Mouse (Mus musculus) intestine, embryonic 15.5 days (tissue): ENCODE data around the gene Tmem30a. TPM values are rescaled to one million over a fixed set of nuclear protein-coding genes. Genes with fewer than 3 reads are reported as not detected.

Experiments used
- ATAC-seq: fragments of 200-750 bp; cut with Nextera tagmentation; 2 replicates; pipeline ENCODE4 v1.8.0; 2017; ENCODE audit warnings: moderate TSS enrichment, moderate library complexity
- H3K27ac ChIP-seq: fragments of 300-500 bp; sonication (generic); 2 replicates; pipeline ENCODE4 v1.5.1; 2015; ENCODE audit warnings: mild to moderate bottlenecking, inconsistent platforms
- H3K27me3 ChIP-seq: fragments of 300-500 bp; sonication (generic); replicated peaks from 2 replicates; pipeline ENCODE4 v1.6.1; 2015; ENCODE audit warnings: inconsistent platforms
- H3K36me3 ChIP-seq: fragments of 300-500 bp; sonication (generic); 2 replicates; pipeline ENCODE4 v1.6.1; 2015; ENCODE audit warnings: inconsistent platforms
- H3K4me1 ChIP-seq: fragments of 300-500 bp; sonication (generic); replicated peaks from 2 replicates; pipeline ENCODE4 v1.6.1; 2015; ENCODE audit warnings: inconsistent platforms
- H3K4me2 ChIP-seq: fragments of 300-500 bp; sonication (generic); replicated peaks from 2 replicates; pipeline ENCODE4 v1.6.1; 2015; ENCODE audit warnings: mild to moderate bottlenecking, inconsistent platforms
- H3K4me3 ChIP-seq: fragments of 300-500 bp; sonication (generic); replicated peaks from 2 replicates; pipeline ENCODE4 v1.5.1; 2015; ENCODE audit warnings: inconsistent platforms
- H3K9ac ChIP-seq: fragments of 300-500 bp; sonication (generic); 2 replicates; pipeline ENCODE4 v1.6.1; 2015; ENCODE audit warnings: inconsistent platforms
- H3K9me3 ChIP-seq: fragments of 300-500 bp; sonication (generic); 2 replicates; pipeline ENCODE4 v1.6.1; 2016; ENCODE audit warnings: inconsistent platforms
- WGBS: fragments of 180-500 bp; shearing (Covaris S2); methylation state at CpG from one replicate; pipeline ENCODE4 v1.1.7; 2015; 5-methylcytosine and 5-hydroxymethylcytosine counted together
- polyA plus RNA-seq: library from polyadenylated mRNA; unstranded; fragments of >200 nt; fragmentation: Nextera tagmentation; extraction: Ambion mirVana; gene quantifications from 2 replicates; pipeline ENCODE4 v1.2.1, GENCODE M21; 2015

The Tmem30a gene
- polyA plus RNA-seq, 1 experiment from 2014 or later = 72.6 TPM

DNA sequence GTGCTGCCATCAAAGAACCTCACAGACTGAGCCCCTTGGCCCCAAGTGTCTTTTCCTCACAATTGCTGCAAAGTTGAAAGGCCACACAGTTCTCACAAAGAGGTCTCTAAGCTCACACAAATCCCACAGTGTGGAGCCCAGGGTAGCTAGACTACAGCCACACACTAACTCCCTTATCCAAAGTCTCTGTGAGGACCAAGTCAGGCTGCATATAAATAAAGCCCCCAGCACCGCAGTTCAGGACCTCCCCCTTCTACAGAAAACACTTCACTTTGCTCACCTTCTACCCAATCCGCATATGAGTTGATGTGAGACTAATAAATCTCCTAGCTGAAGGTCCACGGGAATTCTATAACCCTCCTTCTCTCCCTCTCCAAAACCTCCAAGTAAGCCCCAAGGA is 8.9 kb downstream of the Tmem30a start:
- H3K27ac ChIP-seq = no peak overlapping the region
- H3K4me3 ChIP-seq = no peak overlapping the region
- no peak overlapping the region for H3K4me2 ChIP-seq
- no peaks in the 10 kb centered on the region for H3K27me3 ChIP-seq
- no peak for ATAC-seq
- no peaks in the 10 kb centered on the region for H3K36me3 ChIP-seq
- H3K9ac ChIP-seq = no peak overlapping the region
- 54% methylated on average over 3 of the region's 3 CpGs for WGBS
- no peaks in the 10 kb centered on the region for H3K9me3 ChIP-seq
- H3K4me1 ChIP-seq = no peaks in the 10 kb centered on the region

DNA sequence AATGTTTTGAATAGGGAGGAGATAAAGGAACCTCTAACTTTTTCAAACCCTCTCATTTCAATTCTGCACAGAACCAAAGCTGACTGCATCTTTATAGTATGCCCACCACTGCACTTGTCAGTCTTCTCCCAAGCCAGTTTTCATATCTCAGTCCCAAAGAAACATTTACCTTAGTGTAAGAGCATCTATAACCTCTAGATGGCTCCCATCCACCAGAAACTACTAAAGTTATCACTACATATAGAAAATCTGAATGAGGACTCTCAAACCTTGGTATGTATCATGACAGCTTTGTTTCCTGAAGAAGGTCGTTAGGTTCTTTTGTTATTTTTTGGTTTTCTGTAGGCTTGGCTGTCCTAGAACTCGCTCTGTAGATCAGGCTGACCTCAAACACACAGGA is 14.0 kb downstream of the Tmem30a start:
- ATAC-seq = no peak
- Histone ChIP-seq H3K9me3 (no peaks in the 10 kb centered on the region), H3K9ac (no peak overlapping the region), H3K27ac (no peak overlapping the region), H3K4me1 (no peaks in the 10 kb centered on the region), H3K36me3 (no peaks in the 10 kb centered on the region; the same call in 1 of the 2 replicates), H3K4me2 (no peak overlapping the region), H3K4me3 (no peak overlapping the region), H3K27me3 (no peaks in the 10 kb centered on the region)
- WGBS = 78% methylated on average over 2 of the region's 2 CpGs

DNA sequence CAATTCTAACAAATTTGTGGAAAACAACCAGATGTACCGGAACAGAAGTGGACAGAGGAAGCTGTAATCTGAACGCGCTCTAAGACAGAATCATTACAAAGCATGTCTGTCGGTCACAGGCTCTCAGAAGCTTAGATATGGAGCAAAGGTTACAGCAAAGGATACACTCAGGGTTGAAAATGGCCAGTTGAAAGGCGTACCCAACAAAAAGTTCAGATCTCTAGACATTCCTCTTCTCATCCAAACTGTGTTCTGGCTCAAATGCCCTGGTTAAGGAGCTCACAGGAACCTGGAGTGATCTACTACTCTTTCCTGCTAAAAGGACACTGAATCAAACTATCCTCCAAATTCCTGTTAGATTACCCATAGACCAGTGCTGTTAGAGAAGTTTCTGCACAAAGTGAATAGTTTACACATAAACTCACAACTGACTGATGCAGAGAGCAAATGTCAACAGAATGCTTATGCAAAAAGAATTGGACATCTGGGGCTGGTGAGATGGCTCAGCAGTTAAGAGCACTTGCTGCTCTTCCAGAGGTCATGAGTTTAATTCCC is 26.2 kb downstream of the Tmem30a start:
- Histone ChIP-seq H3K27ac (no peak overlapping the region), H3K9ac (no peak overlapping the region), H3K9me3 (no peaks in the 10 kb centered on the region), H3K4me1 (no peaks in the 10 kb centered on the region), H3K4me2 (no peak overlapping the region), H3K36me3 (no peaks in the 10 kb centered on the region), H3K27me3 (no peaks in the 10 kb centered on the region), H3K4me3 (no peak overlapping the region)
- ATAC-seq = no peak
- 89% methylated on average over 5 of the region's 5 CpGs for WGBS

DNA sequence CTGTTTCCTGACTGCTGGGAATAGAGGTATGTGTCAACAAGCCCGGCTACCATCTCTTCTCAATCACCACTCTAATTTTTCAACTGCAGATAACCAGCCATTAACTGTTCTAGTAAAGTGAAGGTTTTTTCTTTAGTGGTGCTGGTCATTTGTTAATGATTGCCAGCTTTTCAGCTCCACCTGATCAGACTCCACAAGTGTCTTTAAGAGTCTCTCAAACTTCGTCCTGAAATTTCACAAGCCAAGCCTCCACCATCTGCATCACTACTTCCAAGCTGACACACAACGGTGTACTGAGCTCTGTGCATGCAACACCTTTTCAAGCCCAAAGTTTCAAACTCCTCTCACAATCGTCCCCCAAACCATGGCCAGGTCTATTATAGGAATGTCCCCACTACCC is 28.0 kb downstream of the Tmem30a start:
- H3K9ac ChIP-seq = no peak overlapping the region
- no peaks in the 10 kb centered on the region for H3K4me1 ChIP-seq
- H3K9me3 ChIP-seq = no peaks in the 10 kb centered on the region
- no peak overlapping the region for H3K27ac ChIP-seq
- H3K36me3 ChIP-seq = no peaks in the 10 kb centered on the region
- H3K4me3 ChIP-seq = no peak overlapping the region
- WGBS = 71% methylated on average over 4 of the region's 4 CpGs
- H3K27me3 ChIP-seq = no peaks in the 10 kb centered on the region
- H3K4me2 ChIP-seq = no peak overlapping the region
- ATAC-seq = 0 out of 2 replicates have a peak, but pooled peaks have one; percentile 30

DNA sequence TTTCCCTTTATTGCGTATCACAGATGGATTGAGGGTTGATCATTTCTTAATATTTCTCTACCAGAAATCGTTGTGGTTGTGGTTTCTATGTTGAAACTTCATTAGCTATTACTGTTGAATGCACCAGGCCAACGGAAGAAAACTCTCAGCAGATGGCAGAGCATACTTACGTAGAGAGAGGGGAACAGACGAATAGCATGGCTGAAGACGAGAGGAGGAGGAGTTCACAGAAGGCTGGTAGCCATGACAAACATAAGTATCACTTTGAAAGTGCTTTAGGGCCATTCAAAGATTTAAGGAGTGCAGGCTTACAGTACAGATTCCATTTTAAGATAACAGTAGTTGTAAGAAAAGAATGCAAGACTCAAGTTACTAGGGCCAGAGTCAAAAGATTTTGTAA is 30.8 kb downstream of the Tmem30a start:
- no peaks in the 10 kb centered on the region for H3K9me3 ChIP-seq
- WGBS = 79% methylated on average over 6 of the region's 6 CpGs
- peaks cover 2% of the 10 kb centered on the region; the same call in 1 of the 2 replicates for H3K4me1 ChIP-seq
- no peak overlapping the region for H3K4me3 ChIP-seq
- no peak overlapping the region for H3K4me2 ChIP-seq
- H3K36me3 ChIP-seq = no peaks in the 10 kb centered on the region
- no peak for ATAC-seq
- H3K27ac ChIP-seq = no peak overlapping the region
- no peaks in the 10 kb centered on the region for H3K27me3 ChIP-seq
- no peak overlapping the region for H3K9ac ChIP-seq

DNA sequence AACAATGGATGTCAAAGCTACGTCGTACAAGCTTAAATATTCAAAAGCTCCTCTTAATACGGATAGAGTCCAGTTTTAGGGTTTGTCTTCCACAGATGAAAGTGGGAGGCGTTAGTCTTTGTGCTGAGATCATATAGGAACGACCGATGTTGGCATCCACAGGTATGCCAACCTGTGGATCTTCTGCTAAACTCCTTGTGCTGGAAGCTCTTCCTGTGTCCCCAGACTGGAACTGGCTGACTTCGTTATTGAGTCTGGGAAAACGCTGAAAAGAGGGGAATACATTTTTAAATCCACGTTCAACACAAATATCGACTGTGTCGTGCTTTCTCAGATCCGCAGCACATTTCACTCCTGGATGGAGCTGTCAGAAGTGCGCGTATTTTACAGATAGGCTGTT is 33.2 kb downstream of the Tmem30a start:
- WGBS = 3% methylated on average over 14 of the region's 14 CpGs
- H3K4me3 ChIP-seq = peak overlapping the region; percentile 69
- peak overlapping the region; percentile 74 for H3K4me2 ChIP-seq
- no peaks in the 10 kb centered on the region for H3K27me3 ChIP-seq
- no peaks in the 10 kb centered on the region for H3K9me3 ChIP-seq
- 0 out of 2 replicates have a peak, but pooled peaks cover 6% of the 10 kb centered on the region for H3K36me3 ChIP-seq
- peaks cover 2% of the 10 kb centered on the region; the same call in 1 of the 2 replicates for H3K4me1 ChIP-seq
- H3K27ac ChIP-seq = peak overlapping the region; percentile 85
- peak overlapping the region; percentile 68 for H3K9ac ChIP-seq
- ATAC-seq = peak; percentile 57

DNA sequence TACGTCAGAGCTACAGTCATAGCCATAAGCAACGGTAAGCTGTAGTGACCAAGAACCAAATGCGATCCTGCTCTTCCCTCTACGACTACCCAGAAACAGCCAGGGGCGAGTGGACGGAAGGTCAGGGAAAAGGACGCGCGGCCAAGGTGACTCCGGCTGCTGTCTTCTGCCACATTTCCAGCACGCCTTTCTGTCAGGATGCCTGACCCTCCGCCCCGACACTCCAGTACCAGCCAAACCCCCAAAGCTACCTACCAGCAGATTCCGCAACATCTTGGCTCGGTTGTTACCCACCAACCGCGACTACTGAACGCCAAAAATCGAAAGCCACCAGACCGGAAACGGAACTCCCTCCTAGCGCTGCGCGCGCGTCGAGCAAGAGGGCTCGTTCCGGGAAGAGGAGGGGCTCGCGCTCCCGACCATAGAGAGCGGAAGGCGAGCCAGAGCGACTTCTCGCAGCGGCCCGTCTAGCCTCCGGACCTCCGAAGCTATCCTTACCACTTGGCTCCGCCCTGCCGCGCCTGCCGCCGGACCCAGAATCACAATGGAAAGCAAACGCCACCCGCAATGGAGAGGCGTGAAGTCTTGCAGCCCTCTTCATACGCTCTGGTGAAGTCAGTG is 33.8 kb downstream of the Tmem30a start, which contains the start of gene Cox7a2:
Gene Cox7a2, minus strand, starts transcription at position 494 of the 621 bp plus-strand sequence.
- under 1% methylated on average over 49 of the region's 49 CpGs for WGBS
- H3K4me2 ChIP-seq = peak within 1 kb of the TSS; percentile 74
- no peaks in the 10 kb centered on the region for H3K9me3 ChIP-seq

DNA sequence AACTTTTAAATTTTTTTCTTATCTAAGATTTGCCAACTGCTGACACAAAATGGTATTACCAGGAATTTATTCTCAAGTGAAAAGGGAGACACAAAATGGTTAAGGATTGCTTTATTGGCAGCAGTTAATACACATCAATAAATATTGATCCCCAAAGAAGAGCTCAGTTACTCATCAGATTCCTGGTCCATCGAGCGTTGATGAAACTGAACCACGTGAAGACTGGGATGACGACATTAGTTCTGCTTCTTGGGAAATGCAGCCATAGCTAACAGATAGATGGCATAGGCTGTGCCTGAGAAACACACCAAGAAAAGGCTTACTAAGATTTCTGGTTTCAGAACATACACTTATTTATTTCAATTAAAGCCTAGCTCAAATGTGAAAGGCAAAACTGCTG is 38.0 kb downstream of the Tmem30a start:
- WGBS = 83% methylated on average over 4 of the region's 4 CpGs

More for the DNA sequence above, 33.8 kb downstream of the Tmem30a start, which contains the start of gene Cox7a2:
- Histone ChIP-seq H3K9ac (peak within 1 kb of the TSS; percentile 68), H3K4me3 (peak within 1 kb of the TSS; percentile 69), H3K36me3 (0 out of 2 replicates have a peak, but pooled peaks cover 6% of the 10 kb centered on the region), H3K27me3 (no peaks in the 10 kb centered on the region), H3K27ac (peak within 1 kb of the TSS; percentile 85), H3K4me1 (peaks cover 2% of the 10 kb centered on the region; the same call in 1 of the 2 replicates)
- peak; percentile 100 for ATAC-seq

DNA sequence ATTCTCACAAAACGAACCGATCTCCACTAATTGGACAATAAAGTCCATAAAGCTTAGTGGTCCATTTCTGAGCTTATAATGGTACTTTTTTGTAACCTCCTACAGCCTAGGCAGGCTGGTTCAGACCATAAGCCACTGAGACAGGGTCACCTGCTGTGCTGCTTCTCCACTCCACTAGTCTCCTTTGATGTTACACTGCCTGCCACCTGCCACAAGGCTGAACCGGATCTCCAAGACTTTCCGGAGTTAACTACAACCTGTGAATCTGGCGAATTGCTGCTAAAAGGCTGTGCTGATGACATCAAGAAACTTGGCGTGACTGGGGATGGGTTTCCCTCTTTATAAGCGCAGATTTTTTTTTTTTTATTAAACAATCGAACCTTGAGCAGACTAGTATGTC is 41.5 kb downstream of the Tmem30a start:
- Histone ChIP-seq H3K9ac (no peak overlapping the region), H3K4me2 (no peak overlapping the region), H3K27me3 (no peaks in the 10 kb centered on the region), H3K9me3 (no peaks in the 10 kb centered on the region), H3K27ac (no peak overlapping the region), H3K4me3 (no peak overlapping the region), H3K36me3 (0 out of 2 replicates have a peak, but pooled peaks cover 6% of the 10 kb centered on the region), H3K4me1 (no peaks in the 10 kb centered on the region)
- ATAC-seq = no peak
- 66% methylated on average over 8 of the region's 8 CpGs for WGBS

More for the DNA sequence above, 38.0 kb downstream of the Tmem30a start:
- Histone ChIP-seq H3K27ac (no peak overlapping the region), H3K4me1 (peaks cover 2% of the 10 kb centered on the region; the same call in 1 of the 2 replicates), H3K27me3 (no peaks in the 10 kb centered on the region), H3K36me3 (0 out of 2 replicates have a peak, but pooled peaks cover 6% of the 10 kb centered on the region), H3K9me3 (no peaks in the 10 kb centered on the region), H3K4me3 (no peak overlapping the region), H3K4me2 (no peak overlapping the region), H3K9ac (no peak overlapping the region)
- no peak for ATAC-seq

DNA sequence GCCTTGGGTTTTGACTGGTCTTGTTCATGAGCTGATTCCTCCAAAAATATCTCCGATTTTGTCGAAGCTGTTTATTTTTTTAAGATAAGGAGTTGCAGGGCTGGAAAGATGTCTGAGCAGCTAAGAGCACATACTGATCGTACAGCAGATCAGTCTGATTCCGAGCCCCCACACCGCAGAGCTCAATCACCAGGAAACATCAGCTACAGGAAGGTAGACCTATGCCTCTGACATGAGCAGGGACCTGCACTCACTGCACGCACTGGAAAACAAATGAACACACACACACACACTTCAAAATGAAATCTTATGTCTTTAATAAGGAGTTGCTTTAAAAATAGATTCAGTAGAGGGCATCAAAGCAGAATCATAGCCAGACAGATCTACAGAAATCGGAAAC is 42.6 kb downstream of the Tmem30a start:
- Histone ChIP-seq H3K9me3 (no peaks in the 10 kb centered on the region), H3K27ac (no peak overlapping the region), H3K4me2 (no peak overlapping the region), H3K27me3 (no peaks in the 10 kb centered on the region), H3K36me3 (0 out of 2 replicates have a peak, but pooled peaks cover 4% of the 10 kb centered on the region), H3K9ac (no peak overlapping the region), H3K4me1 (no peaks in the 10 kb centered on the region), H3K4me3 (no peak overlapping the region)
- ATAC-seq = no peak
- 69% methylated on average over 7 of the region's 7 CpGs for WGBS

DNA sequence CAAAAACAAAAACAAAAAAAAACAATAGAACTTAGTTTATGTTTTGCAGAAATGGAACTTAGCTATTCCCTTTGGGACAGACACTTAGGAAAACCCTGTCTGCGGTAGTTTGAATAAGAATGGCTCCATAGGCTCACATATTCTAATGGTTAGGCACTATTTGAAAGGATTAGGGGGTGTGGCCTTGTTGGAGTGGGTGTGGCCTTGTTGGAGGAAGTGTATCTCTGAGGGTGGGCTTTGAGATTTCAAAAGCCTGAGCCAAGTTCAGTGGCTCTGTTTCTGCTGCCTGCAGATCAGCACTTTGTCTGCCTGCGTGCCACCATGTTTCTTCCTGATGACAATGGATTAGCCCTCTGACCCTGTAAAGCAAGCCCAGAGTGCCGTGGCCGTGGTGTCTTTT is 48.3 kb downstream of the Tmem30a start:
- H3K27me3 ChIP-seq = no peaks in the 10 kb centered on the region
- no peak overlapping the region for H3K4me3 ChIP-seq
- H3K36me3 ChIP-seq = no peaks in the 10 kb centered on the region
- 70% methylated on average over 4 of the region's 4 CpGs for WGBS
- no peak overlapping the region for H3K27ac ChIP-seq
- H3K4me1 ChIP-seq = no peaks in the 10 kb centered on the region
- no peak overlapping the region for H3K9ac ChIP-seq
- ATAC-seq = no peak
- H3K4me2 ChIP-seq = no peak overlapping the region
- no peaks in the 10 kb centered on the region for H3K9me3 ChIP-seq

DNA sequence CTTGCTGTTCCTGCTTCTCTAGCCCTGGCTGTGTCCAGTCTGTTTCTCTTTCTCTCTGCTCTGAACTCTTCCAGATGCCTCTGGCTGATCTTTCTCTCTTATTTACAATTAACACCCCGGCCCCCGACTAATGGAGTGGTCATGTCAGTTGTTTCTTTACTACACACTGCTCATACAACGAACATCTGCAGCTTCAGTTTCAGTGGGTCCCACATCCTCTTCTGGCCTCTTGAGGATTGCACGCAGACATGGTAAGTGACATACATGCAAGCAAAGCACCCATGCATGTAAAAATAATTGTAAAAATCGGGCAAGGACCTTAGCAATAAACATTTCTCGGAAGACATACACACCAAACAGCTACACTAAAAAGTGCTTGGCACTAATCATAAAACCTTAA is 57.7 kb downstream of the Tmem30a start:
- Histone ChIP-seq H3K27ac (no peak overlapping the region), H3K9me3 (no peaks in the 10 kb centered on the region)
- ATAC-seq = no peak

DNA sequence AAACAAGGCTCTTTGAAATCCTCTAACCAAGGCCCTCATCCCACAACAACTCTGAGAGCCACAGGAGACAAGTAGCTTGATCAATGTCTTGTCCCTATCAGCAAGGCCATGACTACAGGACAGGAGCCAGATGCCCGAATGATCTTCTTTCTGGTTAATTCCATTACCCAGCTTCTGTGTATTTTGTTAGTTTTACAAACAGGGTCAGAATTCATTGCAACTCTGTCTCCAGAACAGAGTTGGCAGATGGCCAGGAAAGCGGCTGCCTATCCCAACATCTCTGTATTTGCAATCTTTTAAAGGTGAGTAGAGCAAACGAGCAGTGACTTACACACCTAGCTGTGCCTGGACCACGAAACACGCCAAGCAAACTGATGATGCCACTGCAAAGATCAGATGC is 63.0 kb downstream of the Tmem30a start:
- no peaks in the 10 kb centered on the region for H3K9me3 ChIP-seq
- no peak overlapping the region for H3K4me2 ChIP-seq
- no peak overlapping the region for H3K4me3 ChIP-seq
- no peak overlapping the region for H3K27ac ChIP-seq
- WGBS = 64% methylated on average over 5 of the region's 5 CpGs
- H3K36me3 ChIP-seq = no peaks in the 10 kb centered on the region
- no peaks in the 10 kb centered on the region for H3K4me1 ChIP-seq
- H3K27me3 ChIP-seq = no peaks in the 10 kb centered on the region
- no peak for ATAC-seq
- no peak overlapping the region for H3K9ac ChIP-seq

More for the DNA sequence above, 57.7 kb downstream of the Tmem30a start:
- Histone ChIP-seq H3K36me3 (no peaks in the 10 kb centered on the region), H3K27me3 (no peaks in the 10 kb centered on the region), H3K4me3 (no peak overlapping the region), H3K4me1 (no peaks in the 10 kb centered on the region), H3K9ac (no peak overlapping the region), H3K4me2 (no peak overlapping the region)
- 57% methylated on average over 6 of the region's 6 CpGs for WGBS
